Mouse (Mus musculus) heart, embryonic 16.5 days (tissue): ENCODE measurements around the gene Entpd7. TPM values are rescaled to one million over a fixed set of nuclear protein-coding genes. Genes with fewer than 3 reads are reported as not detected.

Experiments
- ATAC-seq: fragments of 200-750 bp; cut with Nextera tagmentation; replicated peaks from 2 replicates; pipeline ENCODE4 v1.8.0; 2017; ENCODE audit warnings: moderate number of reproducible peaks; ENCODE audit not compliant: insufficient read depth, low FRiP score; ENCODE audit errors: extremely low read depth
- H3K27ac ChIP-seq: fragments of 300-500 bp; sonication (generic); 2 replicates; pipeline ENCODE4 v1.5.1; 2014; ENCODE audit warnings: mild to moderate bottlenecking, low read length, control low read depth, moderate library complexity
- H3K27me3 ChIP-seq: fragments of 300-500 bp; sonication (generic); 2 replicates; pipeline ENCODE4 v1.6.1; 2014; ENCODE audit warnings: low read length, mixed read lengths; ENCODE audit not compliant: control insufficient read depth, insufficient read depth
- H3K36me3 ChIP-seq: fragments of 300-500 bp; sonication (generic); 2 replicates; pipeline ENCODE4 v1.6.1; 2014; ENCODE audit not compliant: control insufficient read depth, insufficient read depth
- H3K4me1 ChIP-seq: fragments of 300-500 bp; sonication (generic); 2 replicates; pipeline ENCODE4 v1.6.1; 2014; ENCODE audit warnings: low read length, mixed read lengths; ENCODE audit not compliant: control insufficient read depth, insufficient read depth
- H3K4me2 ChIP-seq: fragments of 300-500 bp; sonication (generic); 2 replicates; pipeline ENCODE4 v1.6.1; 2014; ENCODE audit warnings: low read depth, mild to moderate bottlenecking, control low read depth, low read length
- H3K4me3 ChIP-seq: fragments of 300-500 bp; sonication (generic); 2 replicates; pipeline ENCODE4 v1.5.1; 2014; ENCODE audit warnings: mild to moderate bottlenecking, control low read depth, low read length
- H3K9ac ChIP-seq: fragments of 300-500 bp; sonication (generic); 2 replicates; pipeline ENCODE4 v1.6.1; 2014; ENCODE audit warnings: low read length, control low read depth
- H3K9me3 ChIP-seq: fragments of 300-500 bp; sonication (generic); replicated peaks from 2 replicates; pipeline ENCODE4 v1.6.1; 2016; ENCODE audit warnings: low read length; ENCODE audit not compliant: control insufficient read depth
- WGBS: fragments of 180-500 bp; shearing (Covaris S2); extraction: QIAGEN DNeasy Blood & Tissue Kit; methylation state at CpG from one replicate; pipeline ENCODE4 v1.1.7; 2014; 5-methylcytosine and 5-hydroxymethylcytosine counted together
- polyA plus RNA-seq: library from polyadenylated mRNA; unstranded; fragments of >200 nt; fragmentation: Nextera tagmentation; extraction: Ambion mirVana; gene quantifications from 2 replicates; pipeline ENCODE4 v1.2.1, GENCODE M21; 2015

Gene Entpd7
- polyA plus RNA-seq, 1 experiment from 2014 or later: 5.1 TPM

DNA sequence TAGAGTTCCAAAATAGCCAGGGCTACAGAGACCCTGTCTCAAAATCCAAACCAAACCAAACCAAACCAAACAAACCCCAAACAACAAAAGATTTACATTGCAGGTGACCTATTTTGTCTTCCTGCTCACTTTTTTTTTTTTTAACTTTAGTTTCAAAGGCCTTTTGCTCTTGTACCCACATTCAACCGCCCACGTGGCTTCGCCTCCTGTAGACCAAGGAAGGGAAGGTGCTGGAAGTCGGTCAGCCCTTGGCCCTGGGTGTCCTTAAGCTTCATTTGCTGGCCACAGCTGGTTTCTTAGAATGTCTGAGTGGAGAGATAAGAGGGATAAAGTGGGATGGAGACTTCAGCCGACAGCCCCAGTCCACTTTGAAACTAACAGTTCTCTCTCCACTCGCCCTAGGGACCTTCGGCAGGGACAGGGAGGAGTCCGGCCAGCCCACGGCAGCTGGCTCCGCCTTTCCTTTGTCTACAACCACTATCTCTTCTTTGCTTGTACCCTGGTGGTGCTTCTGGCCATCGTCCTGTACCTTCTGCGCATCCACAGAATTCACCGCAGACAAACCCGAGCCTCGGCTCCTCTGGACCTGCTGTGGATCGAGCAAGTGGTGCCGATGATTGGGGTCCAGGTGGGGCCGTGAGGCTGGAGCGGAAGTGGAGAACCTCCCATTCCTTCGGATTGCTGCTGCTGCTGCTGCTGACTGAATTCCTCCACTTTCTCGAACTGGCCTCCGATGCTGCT lies 40.0 kb downstream of the Entpd7 start:
- Histone ChIP-seq H3K4me3 (peak overlapping the region; percentile 48), H3K4me1 (peaks cover 4% of the 10 kb centered on the region; the same call in 1 of the 2 replicates), H3K4me2 (peak overlapping the region; percentile 64), H3K27me3 (no peaks in the 10 kb centered on the region), H3K27ac (0 out of 2 replicates have a peak overlapping the region, but pooled peaks have one; percentile 27), H3K36me3 (peaks cover 9% of the 10 kb centered on the region), H3K9me3 (no peaks in the 10 kb centered on the region), H3K9ac (peak overlapping the region; percentile 60)
- no peak for ATAC-seq
- WGBS: 37% methylated on average over 22 of the region's 22 CpGs

DNA sequence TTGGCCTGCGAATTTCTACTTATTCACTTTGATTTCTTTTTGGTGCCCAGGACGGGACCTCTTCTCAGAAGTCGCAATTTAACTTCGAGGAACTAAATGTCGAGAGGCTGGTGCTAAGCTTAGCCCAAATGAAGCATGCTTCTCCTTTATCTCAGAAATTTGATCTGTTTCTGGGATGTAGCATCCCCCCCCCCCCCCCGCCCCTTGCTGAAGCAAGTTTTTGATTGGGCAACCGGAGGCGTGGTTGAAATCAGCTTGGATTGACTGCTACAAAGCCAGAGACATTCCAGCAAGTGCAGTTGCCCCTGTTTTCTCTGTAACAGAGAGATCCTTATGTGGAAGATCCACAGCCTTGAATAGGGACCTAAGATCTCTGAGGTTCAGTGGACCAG lies 40.6 kb downstream of the Entpd7 start:
- Histone ChIP-seq H3K4me2 (peak overlapping the region; percentile 64), H3K27ac (no peak overlapping the region), H3K4me3 (peak overlapping the region; percentile 48), H3K27me3 (no peaks in the 10 kb centered on the region), H3K4me1 (peaks cover 4% of the 10 kb centered on the region; the same call in 1 of the 2 replicates), H3K36me3 (peaks cover 9% of the 10 kb centered on the region), H3K9ac (peak overlapping the region; percentile 60), H3K9me3 (no peaks in the 10 kb centered on the region)
- ATAC-seq: no peak
- 42% methylated on average over 8 of the region's 8 CpGs for WGBS

DNA sequence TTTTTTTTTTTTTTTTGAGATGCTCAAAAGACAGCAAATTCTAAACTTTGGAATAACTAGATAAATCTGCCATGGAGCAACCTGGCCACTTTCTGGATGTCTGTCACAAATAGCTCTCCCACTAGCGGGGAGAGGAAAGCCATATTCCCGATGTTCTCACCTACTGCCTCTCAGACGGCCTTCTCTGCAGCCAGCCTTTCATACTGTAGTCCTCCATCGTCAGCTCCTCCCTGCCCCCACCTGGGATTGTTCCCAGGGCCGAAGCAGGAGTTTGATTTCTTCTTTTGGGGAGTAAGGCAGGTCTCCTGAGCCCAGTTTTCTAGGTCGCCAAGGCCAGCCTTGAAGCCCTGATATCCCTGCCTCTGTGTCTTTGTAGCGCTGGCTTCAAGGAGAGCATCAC lies 41.7 kb downstream of the Entpd7 start:
- H3K4me3 ChIP-seq: no peak overlapping the region
- H3K4me1 ChIP-seq: peaks cover 4% of the 10 kb centered on the region; the same call in 1 of the 2 replicates
- no peaks in the 10 kb centered on the region for H3K9me3 ChIP-seq
- H3K27me3 ChIP-seq: no peaks in the 10 kb centered on the region
- no peak overlapping the region for H3K4me2 ChIP-seq
- 64% methylated on average over 7 of the region's 7 CpGs for WGBS
- no peak overlapping the region for H3K27ac ChIP-seq
- peaks cover 11% of the 10 kb centered on the region for H3K36me3 ChIP-seq
- H3K9ac ChIP-seq: no peak overlapping the region
- ATAC-seq: no peak

DNA sequence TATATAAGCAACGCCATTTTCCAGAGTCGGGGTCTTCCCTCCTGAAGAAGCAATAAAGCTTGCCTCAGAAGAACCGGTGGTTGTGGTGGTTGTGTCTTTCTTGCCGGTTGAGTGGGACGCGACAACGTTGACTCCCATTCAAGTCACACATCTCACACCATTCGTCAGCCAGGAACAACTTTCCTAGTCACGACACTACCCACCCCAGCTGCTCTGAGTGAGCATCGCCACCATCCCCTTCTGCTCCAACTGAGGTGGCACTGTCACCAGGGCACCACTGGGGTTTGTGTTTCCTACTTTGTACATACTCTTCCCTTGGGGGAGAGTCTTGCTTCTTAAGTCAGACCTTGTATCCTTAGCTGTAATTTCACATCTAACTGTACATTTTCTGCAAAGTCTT lies 48.9 kb downstream of the Entpd7 start:
- ATAC-seq: no peak
- no peak overlapping the region for H3K9ac ChIP-seq
- H3K9me3 ChIP-seq: no peaks in the 10 kb centered on the region
- peaks cover 51% of the 10 kb centered on the region for H3K36me3 ChIP-seq
- H3K27me3 ChIP-seq: no peaks in the 10 kb centered on the region
- WGBS: 93% methylated on average over 10 of the region's 10 CpGs
- no peak overlapping the region for H3K4me2 ChIP-seq
- no peak overlapping the region for H3K27ac ChIP-seq
- no peak overlapping the region for H3K4me3 ChIP-seq
- no peaks in the 10 kb centered on the region for H3K4me1 ChIP-seq

DNA sequence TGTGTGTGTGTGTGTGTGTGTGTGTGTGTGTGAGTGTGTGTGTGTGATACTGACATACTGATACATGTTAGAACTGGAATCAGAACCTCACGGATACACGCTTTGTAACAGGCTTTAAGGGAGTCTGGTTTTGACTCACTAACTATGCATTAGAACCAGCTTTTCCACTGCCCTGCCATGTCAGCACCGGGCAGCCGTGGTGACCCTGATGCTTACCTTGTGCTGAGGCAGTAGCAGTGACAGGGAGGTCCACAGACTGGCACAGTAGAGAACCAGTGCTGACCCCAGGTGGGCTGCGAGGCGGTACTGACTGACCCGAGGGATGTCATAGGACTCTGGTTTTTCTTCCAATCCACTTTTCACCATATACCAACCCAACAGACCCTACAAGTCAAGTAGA lies 53.9 kb downstream of the Entpd7 start:
- H3K4me2 ChIP-seq: no peak overlapping the region
- H3K4me1 ChIP-seq: no peaks in the 10 kb centered on the region
- H3K27me3 ChIP-seq: no peaks in the 10 kb centered on the region
- ATAC-seq: no peak
- H3K27ac ChIP-seq: no peak overlapping the region
- no peak overlapping the region for H3K9ac ChIP-seq
- no peaks in the 10 kb centered on the region for H3K9me3 ChIP-seq
- WGBS: 92% methylated on average over 7 of the region's 7 CpGs
- H3K36me3 ChIP-seq: peaks cover 58% of the 10 kb centered on the region
- H3K4me3 ChIP-seq: no peak overlapping the region

DNA sequence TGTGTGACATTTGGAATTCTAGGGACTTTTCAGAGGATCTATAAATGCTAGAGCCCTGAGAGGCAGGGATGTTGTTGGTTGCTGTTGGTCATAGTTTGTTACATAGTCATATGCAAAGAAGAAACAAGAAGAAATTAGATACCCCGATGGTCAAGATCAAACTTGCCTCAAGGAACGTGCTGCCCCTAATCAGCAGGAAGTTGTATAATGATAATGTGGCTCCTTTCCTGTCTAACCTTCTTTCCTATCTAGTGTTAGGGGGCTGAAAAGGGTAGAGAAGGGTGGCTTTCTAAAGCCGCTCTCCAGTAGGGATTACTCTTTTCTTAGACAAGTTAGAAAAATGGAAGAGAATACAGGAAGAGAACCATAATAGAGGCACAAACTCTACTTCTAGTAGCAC lies 56.3 kb downstream of the Entpd7 start:
- Histone ChIP-seq H3K4me3 (no peak overlapping the region), H3K4me2 (no peak overlapping the region), H3K4me1 (no peaks in the 10 kb centered on the region), H3K27ac (no peak overlapping the region), H3K9me3 (no peaks in the 10 kb centered on the region), H3K36me3 (peaks cover 61% of the 10 kb centered on the region), H3K27me3 (no peaks in the 10 kb centered on the region), H3K9ac (no peak overlapping the region)
- ATAC-seq: no peak
- 74% methylated on average over 3 of the region's 3 CpGs for WGBS

DNA sequence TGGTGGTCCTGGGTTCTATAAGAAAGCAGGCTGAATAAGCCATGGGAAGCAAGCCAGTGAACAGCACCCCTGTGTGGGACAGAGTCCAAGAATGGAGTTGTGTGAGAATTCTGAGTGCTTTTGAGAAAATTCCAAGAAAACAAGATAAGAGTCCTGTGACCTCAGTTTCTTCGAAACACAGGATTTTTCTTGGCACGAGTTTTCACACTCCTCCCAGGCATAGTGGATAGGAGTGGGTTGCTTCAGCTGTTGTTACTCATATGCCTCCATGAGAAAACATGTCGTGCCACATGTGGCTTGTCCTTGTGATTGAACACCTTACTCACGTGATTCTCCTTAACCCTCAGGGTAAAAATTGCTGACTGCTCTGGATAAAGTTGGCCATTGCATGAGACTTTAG lies 58.4 kb downstream of the Entpd7 start:
- Histone ChIP-seq H3K27me3 (no peaks in the 10 kb centered on the region), H3K4me2 (no peak overlapping the region), H3K9ac (no peak overlapping the region), H3K9me3 (no peaks in the 10 kb centered on the region), H3K4me1 (no peaks in the 10 kb centered on the region; the same call in 1 of the 2 replicates), H3K27ac (no peak overlapping the region), H3K36me3 (peaks cover 46% of the 10 kb centered on the region), H3K4me3 (no peak overlapping the region)
- 54% methylated on average over 4 of the region's 4 CpGs for WGBS
- ATAC-seq: no peak

DNA sequence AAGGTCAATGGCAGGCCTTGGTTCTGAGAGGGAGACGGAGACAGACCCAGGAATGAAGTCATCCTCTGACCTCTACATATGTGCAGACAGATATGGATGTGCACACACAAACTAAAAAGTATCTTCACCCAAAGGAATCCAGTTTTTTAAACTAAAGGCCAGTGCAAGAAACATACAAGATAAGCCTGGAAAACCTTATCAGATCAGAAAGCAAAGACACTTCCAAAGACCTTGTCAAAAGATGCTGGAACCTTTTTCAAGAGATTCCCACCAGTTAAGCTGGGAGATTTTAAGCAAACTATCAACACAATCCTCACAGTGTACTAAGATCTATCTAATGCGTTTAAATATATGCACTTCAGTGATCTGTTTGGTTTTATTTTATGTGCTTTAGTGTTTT lies 60.5 kb downstream of the Entpd7 start:
- no peaks in the 10 kb centered on the region for H3K9me3 ChIP-seq
- no peak overlapping the region for H3K4me3 ChIP-seq
- no peak overlapping the region for H3K27ac ChIP-seq
- H3K36me3 ChIP-seq: peaks cover 37% of the 10 kb centered on the region
- no peaks in the 10 kb centered on the region for H3K27me3 ChIP-seq
- H3K4me1 ChIP-seq: peaks cover 4% of the 10 kb centered on the region
- H3K4me2 ChIP-seq: no peak overlapping the region
- ATAC-seq: no peak
- H3K9ac ChIP-seq: no peak overlapping the region
- 95% methylated on average over 2 of the region's 2 CpGs for WGBS

DNA sequence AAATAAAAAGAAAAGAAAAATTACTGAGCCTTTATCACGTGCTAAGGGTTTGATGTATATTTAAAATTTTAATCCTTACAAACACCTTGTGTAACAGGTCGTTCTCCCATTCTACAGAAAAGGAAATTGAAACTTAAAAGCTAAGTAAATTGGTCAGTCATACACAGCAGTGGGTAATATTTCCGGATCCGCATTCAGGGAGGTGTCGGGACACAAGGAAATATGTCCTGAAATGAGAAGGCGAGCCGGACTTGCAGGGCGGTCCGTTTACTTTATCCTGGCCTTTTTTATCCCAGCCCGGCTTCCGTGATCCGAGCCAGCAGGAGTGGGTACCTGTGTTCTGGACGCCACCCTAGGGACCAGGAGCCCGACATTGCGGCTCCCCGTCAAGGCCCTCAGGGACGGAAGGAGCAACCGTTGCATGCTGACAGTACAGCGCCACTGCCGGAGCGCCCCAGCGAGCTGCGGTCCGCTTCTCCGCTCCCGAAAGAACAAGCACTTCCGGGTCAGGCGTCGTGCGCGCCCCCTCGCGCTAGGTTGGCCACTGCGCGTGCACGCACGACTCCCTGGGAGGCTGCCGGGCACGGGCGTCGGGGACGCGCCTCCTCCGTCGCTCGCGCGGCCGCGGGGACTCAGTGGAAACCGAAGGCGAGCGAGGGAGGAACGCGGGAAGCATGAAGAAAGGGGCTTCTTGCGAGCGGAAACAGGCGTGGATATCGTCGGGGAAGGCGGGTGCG lies 63.2 kb downstream of the Entpd7 start, which contains the start of the genes Cutc and Cox15:
TSS of gene Cutc (plus strand) at position 508 of the 737 bp plus-strand sequence.
TSS of gene Cox15 (minus strand) at position 512 of the 737 bp plus-strand sequence.
- under 1% methylated on average over 62 of the region's 62 CpGs for WGBS
- H3K36me3 ChIP-seq: peaks cover 20% of the 10 kb centered on the region
- H3K4me1 ChIP-seq: peaks cover 4% of the 10 kb centered on the region
- no peaks in the 10 kb centered on the region for H3K9me3 ChIP-seq
- peak; percentile 92 for ATAC-seq
- H3K27me3 ChIP-seq: no peaks in the 10 kb centered on the region
- H3K4me2 ChIP-seq: peak within 1 kb of the TSS; percentile 75
- H3K9ac ChIP-seq: peak within 1 kb of the TSS; percentile 90
- peak within 1 kb of the TSS; percentile 96 for H3K27ac ChIP-seq
- H3K4me3 ChIP-seq: peak within 1 kb of the TSS; percentile 79
